Mouse (Mus musculus): ENCODE data around the gene Rgs19. TPM values are rescaled to one million over a fixed set of nuclear protein-coding genes. Genes with fewer than 3 reads are reported as not detected.

Gene Rgs19
- polyA plus RNA-seq, 1 experiment from 2014 or later = 91.3 TPM

- ATAC-seq (ENCODE audit: insufficient read depth) = 0 out of 2 replicates have a peak, but pooled peaks have one; percentile 10
- DNase-seq = no peak
These were observed 22.9 kb downstream of the Rgs19 start for GRCm38 (mm10) chr2:181670913-181671311.

DNA sequence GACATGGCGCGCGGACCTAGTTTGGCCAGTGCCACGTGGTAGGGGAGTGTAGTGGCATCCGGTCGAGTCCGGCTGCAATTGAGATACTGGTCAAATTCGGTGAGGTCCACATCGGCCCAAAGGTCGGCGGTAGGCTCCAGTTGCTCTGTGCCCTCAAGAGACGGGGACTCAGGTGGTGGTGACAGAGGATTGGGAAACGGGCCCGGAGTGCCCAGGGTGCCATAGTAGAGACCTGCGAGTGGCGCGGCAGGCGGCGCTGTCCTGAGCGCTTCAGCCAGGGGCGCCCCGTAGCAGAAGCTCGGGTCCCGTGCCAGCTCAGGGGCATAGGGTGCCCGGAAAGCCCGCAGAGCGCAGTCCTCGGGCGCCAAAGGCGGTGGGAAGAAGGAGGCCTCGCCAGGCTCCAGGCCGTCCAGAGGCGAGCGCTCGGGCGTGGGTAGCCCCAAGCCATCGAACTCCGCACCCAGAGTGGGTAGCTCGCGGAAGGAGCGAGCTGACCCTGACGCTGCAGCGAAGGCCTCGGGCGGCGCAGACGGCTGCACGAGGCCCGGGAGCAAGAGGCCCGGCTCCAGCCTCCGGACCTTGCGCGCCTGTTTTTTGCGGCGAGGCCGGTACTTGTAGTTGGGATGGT lies 23.4 kb downstream of the Rgs19 start:
- H3K9ac ChIP-seq = peak overlapping the region; percentile 56
- peak overlapping the region; percentile 36; the same call in 1 of the 2 replicates for H3K27ac ChIP-seq (ENCODE audit: low read depth)
- DNase-seq (peak; percentile 41), ATAC-seq (ENCODE audit: insufficient read depth) (peak; percentile 19; the same call in 1 of the 2 replicates)
- no peaks in the 10 kb centered on the region for H3K4me1 ChIP-seq (ENCODE audit: insufficient read depth)
- H3K4me2 ChIP-seq = peak overlapping the region; percentile 71
- H3K9me3 ChIP-seq (ENCODE audit: low read depth, low read length) = no peaks in the 10 kb centered on the region
- 0 out of 2 replicates have a peak, but pooled peaks cover 3% of the 10 kb centered on the region for H3K36me3 ChIP-seq (ENCODE audit: insufficient read depth)
- peak; percentile 37 for TF ChIP-seq CTCF (IDR thresholded peaks at IDR 0.05; ENCODE audit: low read depth)
- H3K27me3 ChIP-seq (ENCODE audit: insufficient read depth, low read length) = peaks cover 43% of the 10 kb centered on the region
- WGBS = 3% methylated on average over 48 of the region's 56 CpGs
- H3K4me3 ChIP-seq (ENCODE audit: low read depth, low read length) = peak overlapping the region; percentile 54

More at GRCm38 (mm10) chr2:181670913-181671311, 22.9 kb downstream of the Rgs19 start:
- 1% methylated on average over 41 of the region's 41 CpGs for WGBS
- peak overlapping the region; percentile 56 for H3K9ac ChIP-seq
- H3K4me1 ChIP-seq (ENCODE audit: insufficient read depth) = no peaks in the 10 kb centered on the region
- 0 out of 2 replicates have a peak, but pooled peaks cover 3% of the 10 kb centered on the region for H3K36me3 ChIP-seq (ENCODE audit: insufficient read depth)
- peak overlapping the region; percentile 71 for H3K4me2 ChIP-seq
- no peak for TF ChIP-seq CTCF (IDR thresholded peaks at IDR 0.05; ENCODE audit: low read depth)
- H3K27ac ChIP-seq (ENCODE audit: low read depth) = peak overlapping the region; percentile 46; the same call in 1 of the 2 replicates
- peaks cover 43% of the 10 kb centered on the region for H3K27me3 ChIP-seq (ENCODE audit: insufficient read depth, low read length)
- no peaks in the 10 kb centered on the region for H3K9me3 ChIP-seq (ENCODE audit: low read depth, low read length)
- peak overlapping the region; percentile 54 for H3K4me3 ChIP-seq (ENCODE audit: low read depth, low read length)

DNA sequence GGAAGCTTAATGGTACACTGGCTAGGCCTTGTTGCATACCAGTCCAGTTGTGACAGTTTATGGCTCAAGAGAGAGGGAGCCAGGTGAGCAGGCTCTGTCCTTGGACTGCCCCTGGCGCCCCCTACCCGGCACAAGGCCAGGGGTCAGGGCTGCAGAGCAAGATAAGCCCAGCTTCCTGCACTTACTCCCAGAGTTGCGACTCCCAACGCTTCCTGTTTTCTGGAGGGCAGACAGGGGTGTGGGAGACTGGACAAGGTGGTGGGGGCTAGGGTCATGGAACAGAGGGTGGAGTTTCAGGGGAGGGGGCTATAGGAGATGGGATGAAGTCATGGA lies 30.5 kb downstream of the Rgs19 start:
- 0 out of 2 replicates have a peak, but pooled peaks cover 2% of the 10 kb centered on the region for H3K36me3 ChIP-seq (ENCODE audit: insufficient read depth)
- H3K27me3 ChIP-seq (ENCODE audit: insufficient read depth, low read length) = no peaks in the 10 kb centered on the region
- no peak overlapping the region for H3K4me2 ChIP-seq
- no peak overlapping the region for H3K4me3 ChIP-seq (ENCODE audit: low read depth, low read length)
- H3K9me3 ChIP-seq (ENCODE audit: low read depth, low read length) = no peaks in the 10 kb centered on the region
- TF ChIP-seq CTCF (IDR thresholded peaks at IDR 0.05; ENCODE audit: low read depth) = no peak
- 16% methylated on average over 4 of the region's 4 CpGs for WGBS
- no peak overlapping the region for H3K9ac ChIP-seq
- peak; percentile 56 for DNase-seq
- peak; percentile 18; the same call in 1 of the 2 replicates for ATAC-seq (ENCODE audit: insufficient read depth)
- peak overlapping the region; percentile 40; the same call in 1 of the 2 replicates for H3K27ac ChIP-seq (ENCODE audit: low read depth)
- H3K4me1 ChIP-seq (ENCODE audit: insufficient read depth) = no peaks in the 10 kb centered on the region

DNA sequence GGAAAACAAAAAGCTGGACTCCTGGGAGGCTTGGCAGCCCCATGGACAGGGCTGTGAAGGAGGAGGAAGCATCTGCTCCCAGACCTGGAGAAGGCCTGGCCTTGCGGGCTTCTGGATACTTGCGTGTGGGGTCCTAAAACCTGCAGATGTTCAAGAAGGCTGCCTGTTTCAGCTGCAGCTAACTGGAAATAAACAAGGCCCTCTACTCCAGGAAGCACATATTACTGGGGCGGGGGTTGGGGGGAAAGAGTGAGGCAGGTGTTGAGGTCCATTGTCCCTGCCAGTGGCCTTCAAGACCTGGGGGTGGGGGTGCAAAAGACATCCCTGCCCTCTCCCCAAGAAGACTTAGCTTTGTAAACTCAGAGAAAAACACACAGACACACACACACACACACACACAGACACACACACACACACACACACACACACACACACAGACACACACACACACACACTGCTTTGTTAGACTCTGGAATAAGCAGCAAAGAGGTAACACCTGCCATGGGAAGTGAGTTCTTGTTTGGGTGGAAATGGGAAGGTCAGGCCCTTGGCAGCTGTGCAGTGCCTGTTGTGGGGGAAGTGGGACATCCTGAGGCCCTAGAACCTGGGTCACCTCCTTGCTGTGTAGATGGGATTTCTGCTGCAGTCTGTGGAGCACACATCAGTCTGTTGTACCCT lies 31.0 kb downstream of the Rgs19 start:
- Histone ChIP-seq H3K27me3 (ENCODE audit: insufficient read depth, low read length) (no peaks in the 10 kb centered on the region), H3K4me2 (no peak overlapping the region), H3K36me3 (ENCODE audit: insufficient read depth) (0 out of 2 replicates have a peak, but pooled peaks cover 2% of the 10 kb centered on the region), H3K4me1 (ENCODE audit: insufficient read depth) (no peaks in the 10 kb centered on the region), H3K9ac (no peak overlapping the region), H3K9me3 (ENCODE audit: low read depth, low read length) (no peaks in the 10 kb centered on the region), H3K27ac (ENCODE audit: low read depth) (peak overlapping the region; percentile 46; the same call in 1 of the 2 replicates), H3K4me3 (ENCODE audit: low read depth, low read length) (no peak overlapping the region)
- 78% methylated on average over 3 of the region's 3 CpGs for WGBS
- no peak for TF ChIP-seq CTCF (IDR thresholded peaks at IDR 0.05; ENCODE audit: low read depth)
- DNase-seq (peak; percentile 27), ATAC-seq (ENCODE audit: insufficient read depth) (peak; percentile 25; the same call in 1 of the 2 replicates)

GRCm38 (mm10) chr2:181659609-181660055 lies 34.1 kb downstream of the Rgs19 start:
- Histone ChIP-seq H3K27ac (ENCODE audit: low read depth) (no peak overlapping the region), H3K9me3 (ENCODE audit: low read depth, low read length) (no peaks in the 10 kb centered on the region), H3K9ac (no peak overlapping the region), H3K4me3 (ENCODE audit: low read depth, low read length) (no peak overlapping the region), H3K4me1 (ENCODE audit: insufficient read depth) (no peaks in the 10 kb centered on the region), H3K4me2 (0 out of 2 replicates have a peak overlapping the region, but pooled peaks have one; percentile 7), H3K27me3 (ENCODE audit: insufficient read depth, low read length) (no peaks in the 10 kb centered on the region), H3K36me3 (ENCODE audit: insufficient read depth) (peaks cover 31% of the 10 kb centered on the region)
- peak; percentile 86 for TF ChIP-seq CTCF (IDR thresholded peaks at IDR 0.05; ENCODE audit: low read depth)
- peak; percentile 89 for ATAC-seq (ENCODE audit: insufficient read depth)
- 8% methylated on average over 9 of the region's 9 CpGs for WGBS
- DNase-seq = peak; percentile 83

DNA sequence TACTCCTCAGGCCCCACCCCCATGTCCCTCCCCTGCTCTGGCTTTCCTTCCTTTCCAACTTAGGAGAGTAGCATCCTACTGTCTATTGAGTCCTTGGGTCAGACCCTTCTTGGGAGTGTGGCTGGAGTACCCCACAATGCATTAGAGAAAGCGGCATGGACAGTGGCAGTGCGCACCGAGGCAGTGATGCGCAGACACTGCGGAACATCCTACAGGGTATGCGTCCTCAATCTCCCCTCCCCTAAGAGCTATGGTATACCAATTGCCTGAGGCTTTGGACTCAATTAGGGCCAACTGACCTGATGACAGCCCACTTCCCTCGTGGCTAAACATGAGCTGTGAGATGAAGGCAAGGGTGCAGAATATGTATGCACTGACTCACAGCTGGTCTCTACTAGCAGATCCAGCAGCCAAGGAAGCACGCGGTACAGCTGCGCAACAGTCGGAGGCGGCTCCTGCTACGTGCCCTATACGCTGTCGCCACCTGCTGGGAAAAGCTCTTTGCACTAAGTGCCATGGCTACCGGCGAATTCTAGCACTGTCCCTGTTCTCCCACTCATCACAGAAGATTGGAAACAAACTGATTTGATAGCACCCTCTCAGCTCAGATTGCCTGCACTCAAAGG lies 34.7 kb downstream of the Rgs19 start:
- ATAC-seq (ENCODE audit: insufficient read depth) = peak; percentile 39; the same call in 1 of the 2 replicates
- Histone ChIP-seq H3K27me3 (ENCODE audit: insufficient read depth, low read length) (no peaks in the 10 kb centered on the region), H3K4me2 (no peak overlapping the region), H3K27ac (ENCODE audit: low read depth) (no peak overlapping the region), H3K9me3 (ENCODE audit: low read depth, low read length) (no peaks in the 10 kb centered on the region), H3K9ac (no peak overlapping the region), H3K36me3 (ENCODE audit: insufficient read depth) (peaks cover 37% of the 10 kb centered on the region), H3K4me3 (ENCODE audit: low read depth, low read length) (no peak overlapping the region), H3K4me1 (ENCODE audit: insufficient read depth) (no peaks in the 10 kb centered on the region)
- no peak for TF ChIP-seq CTCF (IDR thresholded peaks at IDR 0.05; ENCODE audit: low read depth)
- peak; percentile 71 for DNase-seq
- WGBS = 41% methylated on average over 17 of the region's 17 CpGs

All from lung, embryonic 14.5 days (tissue).